Comparison of ENCODE assay signal across 15 mouse cellular contexts in the genomic region with DNA sequence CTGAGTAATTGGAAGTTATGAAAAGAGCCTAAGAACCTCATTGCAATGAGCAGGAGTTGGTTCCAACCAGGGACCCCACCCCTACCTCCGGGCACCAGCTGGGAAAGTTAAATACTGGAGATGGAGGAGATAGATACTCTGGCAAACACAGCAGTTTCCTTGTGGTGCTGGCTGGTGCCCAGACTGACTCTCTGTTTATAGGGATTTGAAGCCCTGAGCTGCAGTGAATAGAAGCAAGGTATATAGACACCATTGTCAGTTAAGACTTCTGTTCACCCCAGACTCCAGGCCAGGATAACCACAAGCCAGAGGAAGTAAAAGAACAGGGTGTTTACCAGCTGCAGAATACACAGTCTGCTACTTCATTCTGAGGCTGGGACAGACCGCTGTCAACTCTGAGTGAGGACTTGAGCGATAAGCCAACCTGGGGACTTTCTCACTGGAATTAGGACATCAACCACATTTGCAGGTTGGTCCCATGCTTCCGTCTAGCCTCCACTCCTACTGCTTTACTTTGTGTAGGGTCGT.
DNase-seq lines count a peak whose midpoint lies in the region; ATAC-seq and TF ChIP-seq lines count a peak whose summit lies in the region.
"Had no signal": no experiment of that assay in that cellular context is flagged by ENCODE, and none has a peak within 500 bp of the region (broad histone marks: within the 10 kb centered on the region; RNA-seq: fewer than 3 reads in every experiment).

No protein-coding gene starts in this region.

- TF ChIP-seq POLR2A in cerebellum, adult 2 months (IDR thresholded peaks at IDR 0.05; ENCODE audit: borderline replicate concordance, insufficient read depth, low read length) = no peak

- H3K36me3 ChIP-seq in intestine, embryonic 15.5 days = no peaks in the 10 kb centered on the region
- no peaks in the 10 kb centered on the region for H3K36me3 ChIP-seq in intestine, postnatal 0 days (ENCODE audit: control insufficient read depth, insufficient read depth)
- no peaks in the 10 kb centered on the region for H3K36me3 ChIP-seq in limb, embryonic 10.5 days
- H3K36me3 ChIP-seq: heart, embryonic 15.5 days; liver, embryonic 13.5 days; midbrain, embryonic 10.5 days had no signal

- H3K9ac ChIP-seq in intestine, embryonic 15.5 days = no peak overlapping the region
- no peak overlapping the region for H3K9ac ChIP-seq in intestine, postnatal 0 days (ENCODE audit: low read depth, low read length)
- H3K9ac ChIP-seq: heart, embryonic 15.5 days; liver, embryonic 13.5 days had no signal

- peak; percentile 38 for DNase-seq in T-cell, adult 2 months (ENCODE audit: low spot score)
- DNase-seq in limb, embryonic 10.5 days (ENCODE audit: low spot score) = no peak
- no peak for DNase-seq in cerebellum, adult 2 months
- no peak for DNase-seq in retina, embryonic 14.5 days (ENCODE audit: low spot score)
- no peak for DNase-seq in urinary bladder, postnatal 36 days (ENCODE audit: low spot score in 2 of 2)
- DNase-seq: cerebellum, postnatal 14 days; gastrocnemius, postnatal 36 days; kidney, postnatal 14 days; liver, embryonic 13.5 days; right cerebral cortex, postnatal 4 days had no signal

- no peak overlapping the region for H3K4me2 ChIP-seq in intestine, embryonic 15.5 days (replicated peaks)
- no peak overlapping the region for H3K4me2 ChIP-seq in intestine, postnatal 0 days (replicated peaks; ENCODE audit: low read depth)
- H3K4me2 ChIP-seq: heart, embryonic 15.5 days; liver, embryonic 13.5 days had no signal

- 79% methylated on average over 5 of the region's 5 CpGs for WGBS in intestine, embryonic 15.5 days
- 59% methylated on average over 5 of the region's 5 CpGs for WGBS in intestine, postnatal 0 days
- WGBS in limb, embryonic 10.5 days = 90% methylated on average over 5 of the region's 5 CpGs
- 73% methylated on average over 5 of the region's 5 CpGs for WGBS in cerebellum, adult 2 months

- H3K27ac ChIP-seq in intestine, embryonic 15.5 days = peak overlapping the region; percentile 23; the same call in 1 of the 2 replicates
- H3K27ac ChIP-seq in intestine, postnatal 0 days (ENCODE audit: low read depth, low read length) = no peak overlapping the region
- H3K27ac ChIP-seq in limb, embryonic 10.5 days = 0 out of 2 replicates have a peak overlapping the region, but pooled peaks have one; percentile 53
- no peak overlapping the region for H3K27ac ChIP-seq in cerebellum, adult 2 months (ENCODE audit: insufficient read depth, low read length)
- H3K27ac ChIP-seq: heart, embryonic 15.5 days; liver, embryonic 13.5 days; midbrain, embryonic 10.5 days had no signal

- no peaks in the 10 kb centered on the region for H3K27me3 ChIP-seq in intestine, embryonic 15.5 days (replicated peaks)
- no peaks in the 10 kb centered on the region for H3K27me3 ChIP-seq in intestine, postnatal 0 days (replicated peaks; ENCODE audit: control insufficient read depth, insufficient read depth, low read length)
- no peaks in the 10 kb centered on the region for H3K27me3 ChIP-seq in limb, embryonic 10.5 days (ENCODE audit: low read depth, poor library complexity, severe bottlenecking)
- no peaks in the 10 kb centered on the region for H3K27me3 ChIP-seq in cerebellum, adult 2 months (ENCODE audit: control insufficient read depth, insufficient read depth, low read length)
- H3K27me3 ChIP-seq: heart, embryonic 15.5 days; liver, embryonic 13.5 days had no signal

- ATAC-seq in intestine, embryonic 15.5 days = no peak
- no peak for ATAC-seq in intestine, postnatal 0 days
- ATAC-seq in megakaryocyte, adult 5-6 weeks (ENCODE audit: poor library complexity, severe bottlenecking) = peak; percentile 63

- peaks cover 39% of the 10 kb centered on the region for H3K4me1 ChIP-seq in intestine, embryonic 15.5 days (replicated peaks)
- peaks cover 13% of the 10 kb centered on the region; the same call in 1 of the 2 replicates for H3K4me1 ChIP-seq in intestine, postnatal 0 days (replicated peaks; ENCODE audit: control insufficient read depth, insufficient read depth, low read length)
- peaks cover 73% of the 10 kb centered on the region for H3K4me1 ChIP-seq in limb, embryonic 10.5 days
- peaks cover 49% of the 10 kb centered on the region for H3K4me1 ChIP-seq in cerebellum, adult 2 months (ENCODE audit: control insufficient read depth, insufficient read depth, low read length)

- H3K9me3 ChIP-seq in intestine, embryonic 15.5 days = no peaks in the 10 kb centered on the region
- H3K9me3 ChIP-seq in intestine, postnatal 0 days (ENCODE audit: control insufficient read depth) = no peaks in the 10 kb centered on the region
- no peaks in the 10 kb centered on the region for H3K9me3 ChIP-seq in limb, embryonic 10.5 days (replicated peaks)
- H3K9me3 ChIP-seq: heart, embryonic 15.5 days; liver, embryonic 13.5 days; midbrain, embryonic 10.5 days had no signal

- no peak overlapping the region for H3K4me3 ChIP-seq in intestine, embryonic 15.5 days (replicated peaks)
- no peak overlapping the region for H3K4me3 ChIP-seq in intestine, postnatal 0 days (ENCODE audit: low read depth, low read length)
- H3K4me3 ChIP-seq in limb, embryonic 10.5 days = no peak overlapping the region
- no peak overlapping the region for H3K4me3 ChIP-seq in cerebellum, adult 2 months (replicated peaks; ENCODE audit: insufficient read depth, low read depth, low read length)
- H3K4me3 ChIP-seq: heart, embryonic 15.5 days; liver, embryonic 13.5 days; midbrain, embryonic 10.5 days had no signal

- TF ChIP-seq CTCF in intestine, postnatal 0 days (IDR thresholded peaks at IDR 0.05; ENCODE audit: low read depth) = no peak
- no peak for TF ChIP-seq CTCF in cerebellum, adult 2 months (IDR thresholded peaks at IDR 0.05; ENCODE audit: borderline replicate concordance, insufficient read depth, low read depth, low read length)

Comparison
In these comparisons a context has a peak if more than half of its experiments do, and no peak if none do; other contexts are left out.
1. H3K27ac ChIP-seq: peak in intestine, embryonic 15.5 days (single experiment) and limb, embryonic 10.5 days (single experiment); none in intestine, postnatal 0 days (single experiment) and cerebellum, adult 2 months (single experiment).